Mouse (Mus musculus): ENCODE data around the gene Cacna1i. TPM values are rescaled to one million over a fixed set of nuclear protein-coding genes. Genes with fewer than 3 reads are reported as not detected.

Gene Cacna1i
- polyA plus RNA-seq, 1 experiment from 2014 or later: 0.02 TPM

- H3K4me1 ChIP-seq: no peaks in the 10 kb centered on the region
- H3K4me2 ChIP-seq: no peak overlapping the region
- H3K36me3 ChIP-seq: no peaks in the 10 kb centered on the region
- ATAC-seq: no peak
- 0 out of 2 replicates have a peak, but pooled peaks cover 4% of the 10 kb centered on the region for H3K27me3 ChIP-seq (replicated peaks)
- H3K9ac ChIP-seq: no peak overlapping the region
- no peak overlapping the region for H3K4me3 ChIP-seq
- H3K9me3 ChIP-seq (replicated peaks): no peaks in the 10 kb centered on the region
- H3K27ac ChIP-seq: no peak overlapping the region
- 26% methylated on average over 11 of the region's 11 CpGs for WGBS (ENCODE audit: insufficient replicate concordance)
These were observed 31.7 kb downstream of the Cacna1i start for GRCm38 (mm10) chr15:80318543-80319255.

GRCm38 (mm10) chr15:80319315-80319714, 32.3 kb downstream of the Cacna1i start:
- no peak for ATAC-seq
- no peak overlapping the region for H3K4me2 ChIP-seq
- H3K27ac ChIP-seq: no peak overlapping the region
- no peak overlapping the region for H3K4me3 ChIP-seq
- H3K9ac ChIP-seq: no peak overlapping the region
- H3K4me1 ChIP-seq: no peaks in the 10 kb centered on the region
- WGBS (ENCODE audit: insufficient replicate concordance): 44% methylated on average over 2 of the region's 2 CpGs
- no peaks in the 10 kb centered on the region for H3K36me3 ChIP-seq
- no peaks in the 10 kb centered on the region for H3K9me3 ChIP-seq (replicated peaks)
- peaks cover 10% of the 10 kb centered on the region; the same call in 1 of the 2 replicates for H3K27me3 ChIP-seq (replicated peaks)

- no peaks in the 10 kb centered on the region for H3K4me1 ChIP-seq
- no peak overlapping the region for H3K27ac ChIP-seq
- H3K4me3 ChIP-seq: no peak overlapping the region
- H3K9ac ChIP-seq: no peak overlapping the region
- no peaks in the 10 kb centered on the region for H3K9me3 ChIP-seq (replicated peaks)
- H3K27me3 ChIP-seq (replicated peaks): peaks cover 16% of the 10 kb centered on the region
- no peaks in the 10 kb centered on the region for H3K36me3 ChIP-seq
- ATAC-seq: no peak
- WGBS (ENCODE audit: insufficient replicate concordance): 62% methylated on average over 6 of the region's 6 CpGs
- no peak overlapping the region for H3K4me2 ChIP-seq
These were observed 32.9 kb downstream of the Cacna1i start for GRCm38 (mm10) chr15:80319921-80320320.

- no peaks in the 10 kb centered on the region for H3K36me3 ChIP-seq
- no peak overlapping the region for H3K4me3 ChIP-seq
- no peaks in the 10 kb centered on the region for H3K9me3 ChIP-seq (replicated peaks)
- no peaks in the 10 kb centered on the region for H3K4me1 ChIP-seq
- no peak overlapping the region for H3K9ac ChIP-seq
- no peak for ATAC-seq
- peaks cover 12% of the 10 kb centered on the region for H3K27me3 ChIP-seq (replicated peaks)
- no peak overlapping the region for H3K4me2 ChIP-seq
- WGBS (ENCODE audit: insufficient replicate concordance): 42% methylated on average over 2 of the region's 2 CpGs
- no peak overlapping the region for H3K27ac ChIP-seq
These were observed 38.2 kb downstream of the Cacna1i start for GRCm38 (mm10) chr15:80325207-80325606.

GRCm38 (mm10) chr15:80325756-80326155, 38.7 kb downstream of the Cacna1i start:
- Histone ChIP-seq H3K9me3 (replicated peaks) (no peaks in the 10 kb centered on the region), H3K4me1 (no peaks in the 10 kb centered on the region), H3K9ac (no peak overlapping the region), H3K27ac (no peak overlapping the region), H3K4me3 (no peak overlapping the region), H3K4me2 (no peak overlapping the region), H3K27me3 (replicated peaks) (peaks cover 12% of the 10 kb centered on the region), H3K36me3 (no peaks in the 10 kb centered on the region)
- ATAC-seq: no peak
- 50% methylated on average over 9 of the region's 9 CpGs for WGBS (ENCODE audit: insufficient replicate concordance)

- Histone ChIP-seq H3K27ac (no peak overlapping the region), H3K4me1 (no peaks in the 10 kb centered on the region), H3K4me3 (no peak overlapping the region), H3K9me3 (replicated peaks) (no peaks in the 10 kb centered on the region), H3K4me2 (no peak overlapping the region), H3K36me3 (no peaks in the 10 kb centered on the region), H3K27me3 (replicated peaks) (peaks cover 15% of the 10 kb centered on the region), H3K9ac (no peak overlapping the region)
- ATAC-seq: no peak
- 59% methylated on average over 4 of the region's 4 CpGs for WGBS (ENCODE audit: insufficient replicate concordance)
These were observed 39.9 kb downstream of the Cacna1i start for GRCm38 (mm10) chr15:80326947-80327346.

- Histone ChIP-seq H3K9ac (no peak overlapping the region), H3K4me1 (no peaks in the 10 kb centered on the region), H3K4me3 (no peak overlapping the region), H3K36me3 (no peaks in the 10 kb centered on the region), H3K4me2 (no peak overlapping the region), H3K27ac (no peak overlapping the region), H3K9me3 (replicated peaks) (no peaks in the 10 kb centered on the region), H3K27me3 (replicated peaks) (peaks cover 19% of the 10 kb centered on the region)
- ATAC-seq: no peak
- 67% methylated on average over 13 of the region's 13 CpGs for WGBS (ENCODE audit: insufficient replicate concordance)
These were observed 40.9 kb downstream of the Cacna1i start for GRCm38 (mm10) chr15:80327743-80328540.

GRCm38 (mm10) chr15:80330276-80330675, 43.2 kb downstream of the Cacna1i start:
- Histone ChIP-seq H3K27ac (no peak overlapping the region), H3K27me3 (replicated peaks) (peaks cover 7% of the 10 kb centered on the region; the same call in 1 of the 2 replicates), H3K9ac (no peak overlapping the region), H3K9me3 (replicated peaks) (no peaks in the 10 kb centered on the region), H3K4me3 (no peak overlapping the region), H3K4me2 (no peak overlapping the region), H3K36me3 (no peaks in the 10 kb centered on the region), H3K4me1 (no peaks in the 10 kb centered on the region)
- ATAC-seq: no peak
- WGBS (ENCODE audit: insufficient replicate concordance): 51% methylated on average over 3 of the region's 3 CpGs

- Histone ChIP-seq H3K9ac (no peak overlapping the region), H3K9me3 (replicated peaks) (no peaks in the 10 kb centered on the region), H3K4me2 (no peak overlapping the region), H3K4me3 (no peak overlapping the region), H3K27ac (no peak overlapping the region), H3K27me3 (replicated peaks) (peaks cover 7% of the 10 kb centered on the region; the same call in 1 of the 2 replicates), H3K4me1 (no peaks in the 10 kb centered on the region), H3K36me3 (no peaks in the 10 kb centered on the region)
- no peak for ATAC-seq
- WGBS (ENCODE audit: insufficient replicate concordance): 64% methylated on average over 4 of the region's 10 CpGs
These were observed 47.7 kb downstream of the Cacna1i start for GRCm38 (mm10) chr15:80334766-80335165.

GRCm38 (mm10) chr15:80335196-80335595, 48.2 kb downstream of the Cacna1i start:
- H3K9me3 ChIP-seq (replicated peaks): no peaks in the 10 kb centered on the region
- H3K27me3 ChIP-seq (replicated peaks): peaks cover 7% of the 10 kb centered on the region; the same call in 1 of the 2 replicates
- H3K4me1 ChIP-seq: no peaks in the 10 kb centered on the region
- no peak overlapping the region for H3K4me2 ChIP-seq
- ATAC-seq: no peak
- H3K36me3 ChIP-seq: no peaks in the 10 kb centered on the region
- H3K9ac ChIP-seq: no peak overlapping the region
- H3K4me3 ChIP-seq: no peak overlapping the region
- 52% methylated on average over 7 of the region's 7 CpGs for WGBS (ENCODE audit: insufficient replicate concordance)
- no peak overlapping the region for H3K27ac ChIP-seq

- no peak overlapping the region for H3K4me3 ChIP-seq
- H3K4me2 ChIP-seq: no peak overlapping the region
- no peak for ATAC-seq
- no peaks in the 10 kb centered on the region for H3K9me3 ChIP-seq (replicated peaks)
- no peaks in the 10 kb centered on the region for H3K36me3 ChIP-seq
- WGBS (ENCODE audit: insufficient replicate concordance): 58% methylated on average over 2 of the region's 2 CpGs
- peaks cover 12% of the 10 kb centered on the region; the same call in 1 of the 2 replicates for H3K27me3 ChIP-seq (replicated peaks)
- H3K9ac ChIP-seq: no peak overlapping the region
- no peak overlapping the region for H3K27ac ChIP-seq
- H3K4me1 ChIP-seq: no peaks in the 10 kb centered on the region
These were observed 53.3 kb downstream of the Cacna1i start for GRCm38 (mm10) chr15:80340348-80340747.

- 50% methylated on average over 4 of the region's 4 CpGs for WGBS (ENCODE audit: insufficient replicate concordance)
- Histone ChIP-seq H3K4me2 (no peak overlapping the region), H3K9ac (no peak overlapping the region), H3K36me3 (no peaks in the 10 kb centered on the region), H3K9me3 (replicated peaks) (no peaks in the 10 kb centered on the region), H3K27ac (no peak overlapping the region), H3K27me3 (replicated peaks) (peaks cover 20% of the 10 kb centered on the region; the same call in 1 of the 2 replicates), H3K4me3 (no peak overlapping the region), H3K4me1 (no peaks in the 10 kb centered on the region)
- no peak for ATAC-seq
These were observed 55.4 kb downstream of the Cacna1i start for GRCm38 (mm10) chr15:80342394-80342793.
